Comparison of ENCODE assay signal across 9 mouse cellular contexts in genomic region chr13:117202755-117203471, GRCm38 (mm10). TPM values are rescaled to one million over a fixed set of nuclear protein-coding genes. Genes with fewer than 3 reads are reported as not detected.
A peak's percentile ranks its signal among the peaks of the same experiment; 100 is the strongest.
DNase-seq lines count a peak whose midpoint lies in the region; ATAC-seq lines count a peak whose summit lies in the region.
"Had no signal": no experiment of that assay in that cellular context is flagged by ENCODE, and none has a peak within 500 bp of the region (broad histone marks: within the 10 kb centered on the region; RNA-seq: fewer than 3 reads in every experiment).

No protein-coding gene starts in this region.

- no peak overlapping the region for H3K9ac ChIP-seq in embryonic facial prominence, embryonic 11.5 days (replicated peaks; ENCODE audit: low read length)
- H3K9ac ChIP-seq in midbrain, embryonic 14.5 days (replicated peaks; ENCODE audit: low read length), result no peak overlapping the region

- H3K27ac ChIP-seq in heart, embryonic 10.5 days, result no peak overlapping the region
- H3K27ac ChIP-seq in embryonic facial prominence, embryonic 11.5 days (replicated peaks; ENCODE audit: low read depth, low read length), result no peak overlapping the region
- H3K27ac ChIP-seq in midbrain, embryonic 14.5 days (replicated peaks; ENCODE audit: low read depth, low read length), result no peak overlapping the region
- H3K27ac ChIP-seq: macrophage had no signal

- peak overlapping the region; percentile 25; the same call in 1 of the 2 replicates for H3K4me3 ChIP-seq in heart, embryonic 10.5 days
- H3K4me3 ChIP-seq in embryonic facial prominence, embryonic 11.5 days (ENCODE audit: low read depth, low read length), result no peak overlapping the region
- H3K4me3 ChIP-seq in midbrain, embryonic 14.5 days (replicated peaks; ENCODE audit: low read depth, low read length), result no peak overlapping the region

- H3K9me3 ChIP-seq in heart, embryonic 10.5 days, result no peaks in the 10 kb centered on the region
- H3K9me3 ChIP-seq in embryonic facial prominence, embryonic 11.5 days (replicated peaks; ENCODE audit: control insufficient read depth, low read length), result no peaks in the 10 kb centered on the region
- H3K9me3 ChIP-seq in midbrain, embryonic 14.5 days (ENCODE audit: control insufficient read depth, low read length), result no peaks in the 10 kb centered on the region

- no peak for DNase-seq in heart, embryonic 10.5 days (ENCODE audit: low spot score)
- no peak for DNase-seq in heart, adult 9 months (ENCODE audit: low spot score in 2 of 2)
- peak; percentile 54 for DNase-seq in 416B (ENCODE audit: low read depth)
- DNase-seq in T-cell, adult 2 months (ENCODE audit: low spot score), result peak; percentile 62
- peak; percentile 69 for DNase-seq in embryonic facial prominence, embryonic 11.5 days (ENCODE audit: low spot score)
- DNase-seq in induced T-regulatory cell, adult 2 months (ENCODE audit: low read depth), result peak; percentile 81
- DNase-seq in midbrain, embryonic 14.5 days, result peak; percentile 71
- no peak for DNase-seq in spleen, postnatal 36 days (ENCODE audit: low spot score in 2 of 2)

- ATAC-seq in embryonic facial prominence, embryonic 11.5 days (replicated peaks; ENCODE audit: insufficient number of reproducible peaks, low FRiP score, low TSS enrichment, low read depth), result 0 out of 2 replicates have a peak, but pooled peaks have one; percentile 61
- peak; percentile 41; the same call in 1 of the 2 replicates for ATAC-seq in midbrain, embryonic 14.5 days (ENCODE audit: low FRiP score, low TSS enrichment)

- H3K4me1 ChIP-seq in heart, embryonic 10.5 days, result peaks cover 3% of the 10 kb centered on the region
- H3K4me1 ChIP-seq in embryonic facial prominence, embryonic 11.5 days (ENCODE audit: control insufficient read depth, insufficient read depth, low read length), result no peaks in the 10 kb centered on the region
- no peaks in the 10 kb centered on the region for H3K4me1 ChIP-seq in midbrain, embryonic 14.5 days (ENCODE audit: control insufficient read depth, insufficient read depth, low read length)

- H3K27me3 ChIP-seq in heart, embryonic 10.5 days (ENCODE audit: insufficient read depth, poor library complexity, severe bottlenecking), result no peaks in the 10 kb centered on the region
- no peaks in the 10 kb centered on the region for H3K27me3 ChIP-seq in embryonic facial prominence, embryonic 11.5 days (ENCODE audit: control insufficient read depth, insufficient read depth, low read length)
- no peaks in the 10 kb centered on the region for H3K27me3 ChIP-seq in midbrain, embryonic 14.5 days (ENCODE audit: control insufficient read depth, insufficient read depth, low read length)

- H3K4me2 ChIP-seq in embryonic facial prominence, embryonic 11.5 days (ENCODE audit: low read depth, low read length), result no peak overlapping the region
- no peak overlapping the region for H3K4me2 ChIP-seq in midbrain, embryonic 14.5 days (ENCODE audit: low read length)

- WGBS in heart, embryonic 10.5 days, result 47% methylated on average over 22 of the region's 22 CpGs
- 47% methylated on average over 22 of the region's 22 CpGs for WGBS in embryonic facial prominence, embryonic 11.5 days
- WGBS in midbrain, embryonic 14.5 days, result 46% methylated on average over 22 of the region's 22 CpGs

- no peaks in the 10 kb centered on the region for H3K36me3 ChIP-seq in heart, embryonic 10.5 days
- H3K36me3 ChIP-seq in embryonic facial prominence, embryonic 11.5 days (replicated peaks; ENCODE audit: control insufficient read depth, insufficient read depth, low read depth, low read length), result no peaks in the 10 kb centered on the region
- H3K36me3 ChIP-seq in midbrain, embryonic 14.5 days (ENCODE audit: control insufficient read depth, insufficient read depth, low read length), result no peaks in the 10 kb centered on the region

RNA-seq across cellular contexts. Expression of gene Emb, which starts 5.4 kb away (rescaled TPM):
- polyA plus RNA-seq in heart, embryonic 10.5 days (2016; fragmentation: Nextera tagmentation; extraction: Ambion mirVana), result 26.6 and 44.9 TPM in 2 replicates
- polyA plus RNA-seq in embryonic facial prominence, embryonic 11.5 days (2014; fragmentation: Nextera tagmentation; extraction: Ambion mirVana), result 46.2 and 46.9 TPM in 2 replicates
- polyA plus RNA-seq in midbrain, embryonic 14.5 days (2014; fragmentation: Nextera tagmentation; extraction: Ambion mirVana), result 9.9 and 11.1 TPM in 2 replicates

RNA-seq across cellular contexts. Expression of gene Gm17509, which starts 18.0 kb away (rescaled TPM):
- polyA plus RNA-seq in heart, embryonic 10.5 days (2016; fragmentation: Nextera tagmentation; extraction: Ambion mirVana), result 0.27 and 0.36 TPM in 2 replicates
- polyA plus RNA-seq in embryonic facial prominence, embryonic 11.5 days (2014; fragmentation: Nextera tagmentation; extraction: Ambion mirVana), result 0.49 TPM in 2 replicates
- 0.20 and 0.55 TPM in 2 replicates for polyA plus RNA-seq in midbrain, embryonic 14.5 days (2014; fragmentation: Nextera tagmentation; extraction: Ambion mirVana)

Comparison
In these comparisons a context has a peak if more than half of its experiments do, and no peak if none do; other contexts are left out.
1. DNase-seq: peak in 416B (single experiment), T-cell, adult 2 months (single experiment), embryonic facial prominence, embryonic 11.5 days (single experiment), induced T-regulatory cell, adult 2 months (single experiment) and midbrain, embryonic 14.5 days (single experiment); none in heart, embryonic 10.5 days (single experiment), heart, adult 9 months (0 of 2) and spleen, postnatal 36 days (0 of 2).